Mouse (Mus musculus) liver, embryonic 11.5 days (tissue): ENCODE measurements around the gene Tprg. TPM values are rescaled to one million over a fixed set of nuclear protein-coding genes. Genes with fewer than 3 reads are reported as not detected.

Experiments used
- ATAC-seq: fragments of 200-750 bp; cut with Nextera tagmentation; replicated peaks from 2 replicates; pipeline ENCODE4 v1.8.0; 2017; ENCODE audit warnings: moderate number of reproducible peaks, mild to moderate bottlenecking, moderate TSS enrichment, moderate library complexity; ENCODE audit not compliant: low FRiP score
- DNase-seq: peaks from one replicate; pipeline ENCODE4 v3.0.0-alpha.2; 2017; ENCODE audit warnings: low spot score
- H3K27ac ChIP-seq: fragments of 300-500 bp; sonication (generic); 2 replicates; pipeline ENCODE4 v1.5.1; 2014; ENCODE audit warnings: mild to moderate bottlenecking, low read depth, low read length, control low read depth
- H3K27me3 ChIP-seq: fragments of 300-500 bp; sonication (generic); replicated peaks from 2 replicates; pipeline ENCODE4 v1.6.1; 2014; ENCODE audit warnings: low read length, mixed read lengths; ENCODE audit not compliant: control insufficient read depth, insufficient read depth
- H3K36me3 ChIP-seq: fragments of 300-500 bp; sonication (generic); 2 replicates; pipeline ENCODE4 v1.6.1; 2014; ENCODE audit warnings: mild to moderate bottlenecking, low read length, moderate library complexity, mixed read lengths; ENCODE audit not compliant: control insufficient read depth, insufficient read depth
- H3K4me1 ChIP-seq: fragments of 300-500 bp; sonication (generic); replicated peaks from 2 replicates; pipeline ENCODE4 v1.6.1; 2014; ENCODE audit warnings: low read length, mixed read lengths; ENCODE audit not compliant: control insufficient read depth, insufficient read depth
- H3K4me2 ChIP-seq: fragments of 300-500 bp; sonication (generic); 2 replicates; pipeline ENCODE4 v1.6.1; 2014; ENCODE audit warnings: mild to moderate bottlenecking, control low read depth, moderate library complexity
- H3K4me3 ChIP-seq: fragments of 300-500 bp; sonication (generic); 2 replicates; pipeline ENCODE4 v1.5.1; 2014; ENCODE audit warnings: low read depth, low read length, control low read depth
- H3K9ac ChIP-seq: fragments of 300-500 bp; sonication (generic); 2 replicates; pipeline ENCODE4 v1.6.1; 2014; ENCODE audit warnings: low read depth, low read length, control low read depth
- H3K9me3 ChIP-seq: fragments of 300-500 bp; sonication (generic); 2 replicates; pipeline ENCODE4 v1.6.1; 2016; ENCODE audit warnings: low read length, inconsistent platforms, mixed read lengths; ENCODE audit not compliant: control insufficient read depth
- WGBS: fragments of 180-500 bp; shearing (Covaris S2); extraction: QIAGEN DNeasy Blood & Tissue Kit; methylation state at CpG from one replicate; pipeline ENCODE4 v1.1.7; 2014; 5-methylcytosine and 5-hydroxymethylcytosine counted together
- polyA plus RNA-seq: library from polyadenylated mRNA; unstranded; fragments of >200 nt; fragmentation: Nextera tagmentation; extraction: Ambion mirVana; gene quantifications from 2 replicates; pipeline ENCODE4 v1.2.1, GENCODE M21; 2014

The Tprg gene
- polyA plus RNA-seq, 1 experiment from 2014 or later, result not detected

DNA sequence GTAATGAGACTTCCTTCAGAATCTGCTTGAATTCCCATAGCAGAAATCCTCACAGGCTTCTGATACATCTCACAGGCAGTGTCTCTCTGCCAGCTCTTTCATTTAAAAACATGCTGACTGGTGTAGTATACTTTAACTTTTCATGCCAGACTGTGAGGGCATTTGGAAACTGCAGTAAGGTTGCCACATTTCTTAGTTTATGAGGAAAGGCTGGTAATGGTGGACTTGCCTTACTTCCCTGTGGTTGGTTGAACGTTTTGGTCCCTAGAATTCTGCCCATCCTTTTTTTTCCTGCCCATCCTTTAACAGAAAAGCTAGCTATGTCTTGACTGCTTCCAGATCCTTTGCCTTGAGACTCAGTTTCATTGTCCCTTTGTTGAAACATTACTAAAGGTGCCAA, 138.8 kb downstream of the Tprg start:
- H3K27ac ChIP-seq, result no peak overlapping the region
- no peaks in the 10 kb centered on the region for H3K36me3 ChIP-seq
- WGBS, result 65% methylated on average over 1 of the region's 1 CpGs
- H3K27me3 ChIP-seq, result no peaks in the 10 kb centered on the region
- no peak overlapping the region for H3K4me3 ChIP-seq
- ATAC-seq (no peak), DNase-seq (no peak)
- H3K9me3 ChIP-seq, result no peaks in the 10 kb centered on the region
- no peak overlapping the region for H3K9ac ChIP-seq
- H3K4me2 ChIP-seq, result no peak overlapping the region
- no peaks in the 10 kb centered on the region for H3K4me1 ChIP-seq

DNA sequence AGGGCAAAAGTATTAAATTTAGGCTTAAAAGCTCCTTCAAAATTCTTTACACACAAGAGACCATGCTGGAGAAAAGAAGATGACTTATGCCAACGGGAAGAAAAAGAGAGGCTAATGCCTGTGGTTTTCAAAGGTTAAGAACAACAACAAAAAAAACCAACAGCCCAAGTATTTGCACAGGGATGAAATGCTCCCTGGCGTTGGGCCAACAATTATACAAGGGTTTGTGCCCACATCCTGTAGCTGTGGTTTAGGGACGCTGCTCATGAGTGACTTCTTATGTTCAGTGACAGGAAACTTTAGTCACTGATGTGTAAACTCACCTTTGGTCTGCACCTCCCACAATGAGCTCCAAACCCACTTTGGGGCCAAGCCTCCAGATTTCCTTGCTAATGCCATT, 139.6 kb downstream of the Tprg start:
- WGBS, result 35% methylated on average over 3 of the region's 3 CpGs
- H3K9ac ChIP-seq, result no peak overlapping the region
- no peaks in the 10 kb centered on the region for H3K36me3 ChIP-seq
- H3K4me2 ChIP-seq, result no peak overlapping the region
- DNase-seq (no peak), ATAC-seq (no peak)
- no peaks in the 10 kb centered on the region for H3K4me1 ChIP-seq
- H3K27me3 ChIP-seq, result no peaks in the 10 kb centered on the region
- no peak overlapping the region for H3K4me3 ChIP-seq
- no peak overlapping the region for H3K27ac ChIP-seq
- no peaks in the 10 kb centered on the region for H3K9me3 ChIP-seq

DNA sequence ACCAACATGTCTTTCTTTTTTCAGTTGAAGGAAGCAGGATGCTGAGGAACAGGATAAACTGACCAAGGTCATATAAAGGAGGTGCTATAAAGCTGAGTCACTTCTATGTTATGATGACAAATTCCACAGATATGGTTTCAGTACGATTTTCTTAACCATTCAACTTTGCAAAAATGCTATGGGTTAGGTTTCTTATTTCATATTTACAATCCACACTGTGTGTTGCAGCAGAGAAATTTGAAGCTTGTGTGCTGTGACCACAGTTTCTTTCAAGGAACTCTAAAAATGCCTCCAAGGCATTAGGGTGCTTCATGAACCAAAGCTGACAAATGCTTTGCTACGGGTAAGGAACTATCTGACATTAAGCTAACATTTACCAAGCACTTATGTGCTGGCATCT, 153.4 kb downstream of the Tprg start:
- Histone ChIP-seq H3K4me1 (no peaks in the 10 kb centered on the region), H3K4me2 (no peak overlapping the region), H3K27me3 (no peaks in the 10 kb centered on the region), H3K27ac (no peak overlapping the region), H3K36me3 (no peaks in the 10 kb centered on the region), H3K9ac (no peak overlapping the region), H3K9me3 (no peaks in the 10 kb centered on the region), H3K4me3 (no peak overlapping the region)
- DNase-seq (no peak), ATAC-seq (no peak)
- WGBS, result 60% methylated on average over 2 of the region's 2 CpGs

DNA sequence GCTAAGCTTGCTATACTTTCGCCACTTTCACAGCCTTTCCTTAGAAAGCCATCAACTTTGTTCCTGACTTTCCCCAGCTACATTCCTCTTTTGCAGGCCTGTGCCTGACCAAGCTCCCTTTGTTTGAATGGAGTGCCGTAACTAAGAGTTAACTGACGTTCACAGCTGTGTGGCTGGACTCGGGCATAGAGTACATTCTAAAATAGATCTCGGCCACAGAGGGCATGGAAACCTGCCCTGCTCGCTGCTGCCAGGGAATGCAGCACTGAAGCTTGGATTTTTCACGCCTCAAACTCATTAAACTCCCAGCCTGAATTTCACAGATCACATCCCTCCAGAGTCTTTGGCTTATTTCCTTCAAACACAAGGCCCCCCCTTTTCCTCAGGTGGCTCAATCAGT, 159.0 kb downstream of the Tprg start:
- Histone ChIP-seq H3K4me3 (no peak overlapping the region), H3K27ac (no peak overlapping the region), H3K9me3 (no peaks in the 10 kb centered on the region), H3K36me3 (no peaks in the 10 kb centered on the region), H3K4me2 (no peak overlapping the region), H3K27me3 (no peaks in the 10 kb centered on the region), H3K4me1 (no peaks in the 10 kb centered on the region), H3K9ac (no peak overlapping the region)
- whole genome bisulfite sequencing, result 80% methylated on average over 7 of the region's 7 CpGs
- DNase-seq (no peak), ATAC-seq (no peak)

DNA sequence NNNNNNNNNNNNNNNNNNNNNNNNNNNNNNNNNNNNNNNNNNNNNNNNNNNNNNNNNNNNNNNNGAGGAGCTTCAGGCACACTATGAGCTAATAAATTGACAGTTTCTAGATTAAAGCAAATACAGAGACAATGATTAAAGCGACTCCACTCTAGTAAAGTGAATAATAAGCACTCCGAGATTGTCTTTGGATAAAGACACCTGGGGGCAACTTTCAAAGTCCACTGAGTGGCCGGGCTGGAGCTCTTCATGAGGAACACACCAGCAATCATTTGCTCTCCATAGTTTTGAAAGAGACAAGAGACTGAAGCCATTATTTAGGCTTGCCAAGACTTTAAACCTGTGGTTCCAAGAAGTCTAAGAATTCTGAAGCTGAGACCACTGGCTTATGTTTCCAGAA, 164.9 kb downstream of the Tprg start:
- no peaks in the 10 kb centered on the region for H3K9me3 ChIP-seq
- H3K27me3 ChIP-seq, result no peaks in the 10 kb centered on the region
- no peak for DNase-seq
- H3K27ac ChIP-seq, result no peak overlapping the region
- ATAC-seq, result no peak
- 79% methylated on average over 3 of the region's 3 CpGs for WGBS
- no peak overlapping the region for H3K4me3 ChIP-seq
- no peak overlapping the region for H3K9ac ChIP-seq
- H3K4me2 ChIP-seq, result no peak overlapping the region
- H3K36me3 ChIP-seq, result no peaks in the 10 kb centered on the region
- H3K4me1 ChIP-seq, result no peaks in the 10 kb centered on the region

DNA sequence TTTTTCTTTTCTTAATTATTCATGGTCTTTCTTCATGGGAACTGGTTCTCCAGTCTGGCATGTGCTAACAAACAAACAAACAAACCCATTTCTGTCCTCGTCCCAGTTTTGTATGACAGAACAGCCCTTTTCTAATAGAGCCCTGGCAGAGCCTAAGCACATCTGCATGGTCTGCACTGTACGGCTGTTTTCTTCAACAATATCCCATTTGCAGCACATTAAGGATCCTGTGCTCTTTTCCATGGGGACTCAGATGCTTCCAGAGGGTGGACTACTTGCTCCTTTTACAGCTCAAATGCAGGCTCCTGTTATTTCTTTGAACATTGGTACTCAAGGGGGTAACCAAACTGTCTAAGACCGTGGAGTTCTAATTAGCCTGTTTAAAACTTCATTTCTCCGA, 178.1 kb downstream of the Tprg start:
- Histone ChIP-seq H3K27me3 (no peaks in the 10 kb centered on the region), H3K27ac (no peak overlapping the region), H3K4me1 (no peaks in the 10 kb centered on the region), H3K4me2 (no peak overlapping the region), H3K36me3 (no peaks in the 10 kb centered on the region), H3K4me3 (no peak overlapping the region), H3K9me3 (no peaks in the 10 kb centered on the region), H3K9ac (no peak overlapping the region)
- ATAC-seq (no peak), DNase-seq (no peak)
- 77% methylated on average over 4 of the region's 4 CpGs for WGBS

DNA sequence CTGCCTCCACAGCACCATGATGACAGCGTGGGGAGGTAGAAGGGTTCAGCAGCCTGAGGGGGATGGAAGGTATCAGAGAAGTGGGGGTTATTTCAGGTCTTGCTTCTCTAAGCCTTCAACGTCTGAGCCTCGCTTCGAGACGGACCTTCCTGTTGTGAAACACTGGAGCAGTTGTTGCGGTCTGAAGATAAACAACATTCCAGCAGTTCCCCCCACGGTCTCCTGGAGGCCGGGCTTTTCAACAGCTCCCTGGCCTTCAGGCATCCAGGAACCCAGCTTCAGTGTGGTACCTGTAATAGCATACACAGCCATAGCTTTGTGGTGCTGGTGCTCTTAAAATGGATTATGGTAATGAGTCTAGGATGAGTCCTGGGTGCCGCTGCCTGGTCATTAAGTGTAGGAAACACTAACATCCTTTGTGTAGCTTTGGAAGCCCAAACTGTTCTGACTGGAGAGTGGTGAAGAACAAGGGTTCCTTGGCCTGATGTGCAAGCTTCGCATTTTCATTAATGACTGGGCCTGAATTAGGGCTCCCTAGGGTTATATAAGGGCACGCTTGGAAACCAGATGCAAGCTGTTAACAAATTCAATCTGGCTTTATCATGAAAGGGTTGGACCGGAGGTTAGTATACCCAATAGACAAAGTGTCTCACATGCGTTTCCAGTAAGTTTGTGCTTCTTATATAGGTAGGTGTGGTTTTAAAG, 179.0 kb downstream of the Tprg start:
- Histone ChIP-seq H3K9ac (no peak overlapping the region), H3K27ac (no peak overlapping the region), H3K36me3 (no peaks in the 10 kb centered on the region), H3K9me3 (no peaks in the 10 kb centered on the region), H3K4me3 (no peak overlapping the region), H3K27me3 (no peaks in the 10 kb centered on the region), H3K4me2 (no peak overlapping the region), H3K4me1 (no peaks in the 10 kb centered on the region)
- no peak for ATAC-seq
- DNase-seq, result no peak
- 46% methylated on average over 13 of the region's 13 CpGs for WGBS

DNA sequence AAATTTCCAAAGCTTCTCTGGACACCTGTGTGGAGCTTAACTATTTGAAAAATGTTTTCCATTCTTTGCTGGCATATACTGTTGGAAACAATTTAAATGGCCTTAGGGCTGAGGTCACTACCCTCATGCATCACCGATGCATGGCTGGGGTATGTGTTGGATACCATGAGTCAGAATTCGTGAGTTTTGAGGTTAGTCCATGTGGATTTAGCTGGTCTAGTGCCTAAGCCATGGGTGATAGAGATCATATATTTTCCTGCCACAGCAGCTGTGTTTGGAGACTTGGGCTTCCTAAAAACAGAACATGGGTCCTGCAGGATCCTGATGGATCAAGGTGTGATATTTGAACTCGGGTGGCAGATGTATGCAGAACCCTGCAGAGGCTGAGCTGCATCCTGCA, 181.4 kb downstream of the Tprg start:
- ATAC-seq, result no peak
- DNase-seq, result no peak
- no peaks in the 10 kb centered on the region for H3K27me3 ChIP-seq
- no peaks in the 10 kb centered on the region for H3K4me1 ChIP-seq
- no peak overlapping the region for H3K4me2 ChIP-seq
- WGBS, result 68% methylated on average over 3 of the region's 3 CpGs
- H3K9ac ChIP-seq, result no peak overlapping the region
- no peaks in the 10 kb centered on the region for H3K9me3 ChIP-seq
- no peak overlapping the region for H3K4me3 ChIP-seq
- H3K27ac ChIP-seq, result no peak overlapping the region
- H3K36me3 ChIP-seq, result no peaks in the 10 kb centered on the region

DNA sequence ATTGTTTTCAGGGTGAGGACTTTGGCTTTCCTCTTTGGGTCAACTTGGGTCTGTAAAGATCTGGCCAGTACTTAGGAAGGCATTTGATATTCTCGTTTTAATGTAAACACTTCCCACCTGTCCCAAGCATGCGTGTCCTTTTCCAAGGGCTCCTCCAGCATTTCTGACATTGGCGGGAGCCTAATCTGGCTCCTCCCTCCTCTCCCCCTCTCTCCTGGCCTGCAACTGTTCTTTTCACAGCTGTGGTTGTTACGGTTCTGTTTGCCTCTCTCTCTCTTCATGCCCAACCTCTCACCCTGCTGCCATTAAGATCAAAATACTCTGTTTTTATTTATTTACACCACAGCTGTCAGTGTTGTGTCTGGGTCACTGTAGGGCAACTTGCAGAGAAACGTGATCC, 182.0 kb downstream of the Tprg start:
- Histone ChIP-seq H3K4me1 (no peaks in the 10 kb centered on the region), H3K4me3 (no peak overlapping the region), H3K9ac (no peak overlapping the region), H3K27me3 (no peaks in the 10 kb centered on the region), H3K36me3 (no peaks in the 10 kb centered on the region), H3K4me2 (no peak overlapping the region), H3K27ac (no peak overlapping the region), H3K9me3 (no peaks in the 10 kb centered on the region)
- ATAC-seq (no peak), DNase-seq (no peak)
- WGBS, result 50% methylated on average over 5 of the region's 5 CpGs
